Mouse (Mus musculus): ENCODE data around the gene Cap1. TPM values are rescaled to one million over a fixed set of nuclear protein-coding genes. Genes with fewer than 3 reads are reported as not detected.
A peak's percentile ranks its signal among the peaks of the same experiment; 100 is the strongest.

The Cap1 gene
- polyA plus RNA-seq, 1 experiment, result 89.7 TPM

DNA sequence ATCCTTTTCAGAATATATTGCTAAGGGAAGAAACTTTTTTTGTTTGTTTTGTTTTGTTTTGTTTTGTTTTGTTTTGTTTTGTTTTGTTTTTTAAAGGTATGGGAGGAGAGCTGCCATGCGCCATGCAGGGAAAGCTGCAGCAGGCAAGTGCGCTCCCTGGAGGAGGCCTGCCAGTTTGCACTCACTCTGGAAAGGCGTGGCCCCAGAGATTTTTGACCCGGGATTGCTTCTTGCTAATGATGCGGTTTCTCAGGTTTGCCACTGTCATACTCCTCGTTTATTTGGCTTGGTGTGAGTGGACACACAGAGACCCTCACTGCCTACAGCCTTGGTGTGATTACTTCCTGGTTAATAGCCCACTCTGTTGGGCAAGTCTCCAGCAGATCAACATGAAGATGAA is 16.3 kb upstream of the Cap1 start:
- Histone ChIP-seq H3K27me3 (ENCODE audit: control insufficient read depth, insufficient read depth, low read length) (no peaks in the 10 kb centered on the region), H3K27ac (ENCODE audit: insufficient read depth, low read length) (no peak overlapping the region), H3K4me3 (replicated peaks; ENCODE audit: insufficient read depth, low read depth, low read length) (no peak overlapping the region), H3K4me1 (ENCODE audit: control insufficient read depth, insufficient read depth, low read length) (no peaks in the 10 kb centered on the region)
- WGBS, result 35% methylated on average over 6 of the region's 6 CpGs
- TF ChIP-seq POLR2A (IDR thresholded peaks at IDR 0.05; ENCODE audit: borderline replicate concordance, insufficient read depth, low read length) (no peak), CTCF (IDR thresholded peaks at IDR 0.05; ENCODE audit: borderline replicate concordance, insufficient read depth, low read depth, low read length) (peak; percentile 26; the same call in 1 of the 2 replicates)
- no peak for DNase-seq

DNA sequence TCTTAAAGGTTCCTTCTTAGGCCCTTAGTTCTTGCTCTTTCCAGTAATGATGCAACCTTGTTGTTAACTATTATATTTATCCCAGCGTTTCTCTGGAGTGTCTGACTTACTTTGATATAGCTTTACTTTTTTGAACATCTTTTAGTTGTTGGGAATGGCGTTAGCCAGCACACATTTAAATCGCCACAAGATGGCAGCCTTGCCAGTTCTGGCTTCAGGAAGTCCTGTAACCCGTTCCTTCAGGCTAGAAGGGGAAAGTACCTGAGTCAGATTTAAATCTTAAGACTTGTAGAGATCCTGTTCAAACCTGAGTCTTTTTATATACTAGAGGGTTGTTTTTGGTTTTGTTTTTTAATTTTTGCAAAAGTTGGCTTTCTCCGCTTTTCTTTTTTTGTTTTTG is 12.5 kb upstream of the Cap1 start:
- TF ChIP-seq CTCF (IDR thresholded peaks at IDR 0.05; ENCODE audit: borderline replicate concordance, insufficient read depth, low read depth, low read length) (peak; percentile 74), POLR2A (IDR thresholded peaks at IDR 0.05; ENCODE audit: borderline replicate concordance, insufficient read depth, low read length) (no peak)
- DNase-seq, result peak; percentile 61 to 65
- H3K4me3 ChIP-seq (replicated peaks; ENCODE audit: insufficient read depth, low read depth, low read length), result no peak overlapping the region
- WGBS, result 16% methylated on average over 5 of the region's 5 CpGs
- no peak overlapping the region for H3K27ac ChIP-seq (ENCODE audit: insufficient read depth, low read length)
- no peaks in the 10 kb centered on the region for H3K27me3 ChIP-seq (ENCODE audit: control insufficient read depth, insufficient read depth, low read length)
- no peaks in the 10 kb centered on the region for H3K4me1 ChIP-seq (ENCODE audit: control insufficient read depth, insufficient read depth, low read length)

DNA sequence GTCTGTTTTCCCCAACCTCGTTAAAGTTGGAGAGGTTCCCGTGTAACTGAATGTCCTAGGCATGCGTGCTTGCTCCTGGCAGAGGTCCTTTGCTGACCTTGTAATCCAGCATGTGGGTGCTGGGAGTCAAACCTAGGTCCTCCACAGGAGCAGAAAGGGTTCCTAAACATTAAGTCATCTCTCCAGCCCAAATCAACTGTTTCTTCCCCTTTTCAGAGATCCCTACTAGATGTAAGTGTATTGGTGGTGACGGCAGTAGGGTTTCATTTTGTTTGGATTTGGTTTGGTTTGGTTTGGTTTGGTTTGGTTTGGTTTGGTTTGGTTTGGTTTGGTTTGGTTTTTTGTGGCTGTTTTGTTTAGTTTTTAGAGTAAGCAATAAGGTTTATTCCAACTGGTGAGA is 11.9 kb upstream of the Cap1 start:
- no peaks in the 10 kb centered on the region for H3K4me1 ChIP-seq (ENCODE audit: control insufficient read depth, insufficient read depth, low read length)
- WGBS, result 73% methylated on average over 4 of the region's 4 CpGs
- no peak overlapping the region for H3K4me3 ChIP-seq (replicated peaks; ENCODE audit: insufficient read depth, low read depth, low read length)
- no peak for TF ChIP-seq CTCF (IDR thresholded peaks at IDR 0.05; ENCODE audit: borderline replicate concordance, insufficient read depth, low read depth, low read length)
- TF ChIP-seq POLR2A (IDR thresholded peaks at IDR 0.05; ENCODE audit: borderline replicate concordance, insufficient read depth, low read length), result no peak
- no peak for DNase-seq
- H3K27me3 ChIP-seq (ENCODE audit: control insufficient read depth, insufficient read depth, low read length), result no peaks in the 10 kb centered on the region
- H3K27ac ChIP-seq (ENCODE audit: insufficient read depth, low read length), result no peak overlapping the region

DNA sequence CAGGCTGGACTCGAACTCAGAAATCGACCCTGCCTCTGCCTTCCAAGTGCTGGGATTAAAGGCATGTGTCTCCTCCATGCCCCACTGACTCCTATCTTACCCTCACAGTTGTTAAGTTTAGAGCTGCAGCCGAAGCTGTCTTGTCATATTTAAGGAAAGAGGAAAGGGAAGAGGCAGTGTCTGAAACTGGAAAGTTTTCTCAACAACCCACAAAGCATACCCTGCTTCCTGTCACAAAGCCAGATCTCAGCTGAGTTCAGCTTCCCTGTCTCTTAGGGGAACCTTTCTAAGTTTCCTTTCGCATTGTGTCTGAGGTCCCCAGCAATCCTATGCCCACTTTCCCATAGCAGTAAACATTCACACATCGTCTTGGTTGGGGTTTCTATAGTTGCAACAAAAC is 6.3 kb upstream of the Cap1 start:
- TF ChIP-seq POLR2A (IDR thresholded peaks at IDR 0.05; ENCODE audit: borderline replicate concordance, insufficient read depth, low read length), result no peak
- TF ChIP-seq CTCF (IDR thresholded peaks at IDR 0.05; ENCODE audit: borderline replicate concordance, insufficient read depth, low read depth, low read length), result no peak
- 84% methylated on average over 5 of the region's 5 CpGs for WGBS
- H3K27ac ChIP-seq (ENCODE audit: insufficient read depth, low read length), result no peak overlapping the region
- no peak for DNase-seq
- H3K27me3 ChIP-seq (ENCODE audit: control insufficient read depth, insufficient read depth, low read length), result no peaks in the 10 kb centered on the region
- H3K4me1 ChIP-seq (ENCODE audit: control insufficient read depth, insufficient read depth, low read length), result peaks cover 5% of the 10 kb centered on the region
- H3K4me3 ChIP-seq (replicated peaks; ENCODE audit: insufficient read depth, low read depth, low read length), result no peak overlapping the region

DNA sequence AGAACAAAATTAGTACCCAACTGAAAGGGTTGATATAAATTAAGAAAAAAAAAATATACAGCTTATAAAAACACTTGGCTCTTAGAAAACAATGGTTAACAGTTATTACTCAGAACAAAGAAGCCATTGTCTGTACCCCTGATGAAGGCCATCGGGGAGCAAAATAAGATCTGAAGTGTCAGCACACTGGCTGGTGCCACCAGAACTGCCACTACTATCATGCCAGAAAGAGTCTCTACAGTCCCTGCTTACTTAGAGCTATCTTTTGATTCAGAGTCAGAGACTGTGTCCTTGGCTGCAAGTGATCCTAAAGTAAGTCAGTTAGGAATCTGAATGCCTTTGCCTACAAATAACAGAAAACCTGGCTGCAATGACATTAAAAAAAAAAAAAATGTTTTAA is 5.7 kb upstream of the Cap1 start:
- peaks cover 5% of the 10 kb centered on the region for H3K4me1 ChIP-seq (ENCODE audit: control insufficient read depth, insufficient read depth, low read length)
- H3K4me3 ChIP-seq (replicated peaks; ENCODE audit: insufficient read depth, low read depth, low read length), result no peak overlapping the region
- TF ChIP-seq POLR2A (IDR thresholded peaks at IDR 0.05; ENCODE audit: borderline replicate concordance, insufficient read depth, low read length) (no peak), CTCF (IDR thresholded peaks at IDR 0.05; ENCODE audit: borderline replicate concordance, insufficient read depth, low read depth, low read length) (no peak)
- H3K27ac ChIP-seq (ENCODE audit: insufficient read depth, low read length), result no peak overlapping the region
- WGBS, result 35% methylated on average over 1 of the region's 1 CpGs
- peak; percentile 14 to 35 for DNase-seq
- H3K27me3 ChIP-seq (ENCODE audit: control insufficient read depth, insufficient read depth, low read length), result no peaks in the 10 kb centered on the region

DNA sequence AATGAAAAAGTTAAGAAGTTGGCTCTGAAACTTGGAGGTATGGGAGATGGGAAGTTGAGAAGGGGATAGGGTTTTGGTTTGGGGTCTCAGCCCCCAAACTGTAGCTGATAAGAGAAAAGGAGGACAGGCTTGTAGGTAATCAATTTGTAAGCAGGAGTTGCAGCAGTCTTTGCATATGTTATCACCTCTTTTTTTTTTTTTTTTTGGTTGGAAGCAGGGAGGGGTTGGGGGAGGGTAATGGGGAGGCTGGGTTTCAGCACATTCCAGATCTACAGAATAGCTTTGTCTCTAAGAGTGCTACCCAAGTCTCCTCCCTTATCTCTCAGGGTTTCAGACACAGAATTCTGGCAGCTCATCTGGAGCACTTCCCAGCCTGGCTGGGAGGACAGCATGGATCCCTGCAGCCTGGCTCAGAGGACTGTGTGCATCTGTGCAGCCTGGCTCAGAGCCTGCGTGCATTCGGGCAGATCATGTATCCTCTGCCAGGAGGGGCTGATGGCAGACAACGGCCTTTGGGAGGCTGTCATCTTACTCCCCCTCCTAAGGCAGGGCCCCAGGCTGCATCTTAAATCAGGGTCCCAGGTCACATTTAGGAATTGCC is 5.1 kb upstream of the Cap1 start:
- Histone ChIP-seq H3K27me3 (ENCODE audit: control insufficient read depth, insufficient read depth, low read length) (no peaks in the 10 kb centered on the region), H3K4me1 (ENCODE audit: control insufficient read depth, insufficient read depth, low read length) (peaks cover 5% of the 10 kb centered on the region), H3K27ac (ENCODE audit: insufficient read depth, low read length) (peak overlapping the region; percentile 84), H3K4me3 (replicated peaks; ENCODE audit: insufficient read depth, low read depth, low read length) (peak overlapping the region; percentile 25)
- 0% methylated on average over 3 of the region's 3 CpGs for WGBS
- peak; percentile 93 to 96 for DNase-seq
- TF ChIP-seq CTCF (IDR thresholded peaks at IDR 0.05; ENCODE audit: borderline replicate concordance, insufficient read depth, low read depth, low read length) (0 out of 2 replicates have a peak, but pooled peaks have one; percentile 25), POLR2A (IDR thresholded peaks at IDR 0.05; ENCODE audit: borderline replicate concordance, insufficient read depth, low read length) (no peak)

DNA sequence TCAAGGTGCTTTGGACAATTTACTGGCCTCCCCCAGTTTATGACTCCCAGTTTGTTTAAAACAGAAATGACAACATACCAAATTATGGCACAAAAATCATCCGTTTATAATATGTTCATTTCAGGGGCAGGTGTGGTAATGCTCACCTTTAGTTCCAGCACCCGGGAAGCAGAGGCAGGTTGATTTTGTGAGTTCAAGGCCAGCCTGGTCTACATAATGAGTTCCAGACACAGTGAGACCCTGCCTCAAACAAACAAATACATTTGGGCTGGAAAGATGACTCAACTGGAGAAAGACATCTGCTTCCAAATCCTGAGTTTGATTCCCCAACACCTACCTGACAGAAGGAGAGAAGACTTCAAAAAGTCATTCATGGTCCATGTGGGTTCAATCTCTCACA is 1.5 kb upstream of the Cap1 start:
- Histone ChIP-seq H3K27me3 (ENCODE audit: control insufficient read depth, insufficient read depth, low read length) (no peaks in the 10 kb centered on the region), H3K27ac (ENCODE audit: insufficient read depth, low read length) (no peak overlapping the region), H3K4me1 (ENCODE audit: control insufficient read depth, insufficient read depth, low read length) (peaks cover 5% of the 10 kb centered on the region), H3K4me3 (replicated peaks; ENCODE audit: insufficient read depth, low read depth, low read length) (no peak overlapping the region)
- TF ChIP-seq POLR2A (IDR thresholded peaks at IDR 0.05; ENCODE audit: borderline replicate concordance, insufficient read depth, low read length) (no peak), CTCF (IDR thresholded peaks at IDR 0.05; ENCODE audit: borderline replicate concordance, insufficient read depth, low read depth, low read length) (no peak)
- WGBS, result 77% methylated on average over 2 of the region's 2 CpGs
- no peak for DNase-seq

DNA sequence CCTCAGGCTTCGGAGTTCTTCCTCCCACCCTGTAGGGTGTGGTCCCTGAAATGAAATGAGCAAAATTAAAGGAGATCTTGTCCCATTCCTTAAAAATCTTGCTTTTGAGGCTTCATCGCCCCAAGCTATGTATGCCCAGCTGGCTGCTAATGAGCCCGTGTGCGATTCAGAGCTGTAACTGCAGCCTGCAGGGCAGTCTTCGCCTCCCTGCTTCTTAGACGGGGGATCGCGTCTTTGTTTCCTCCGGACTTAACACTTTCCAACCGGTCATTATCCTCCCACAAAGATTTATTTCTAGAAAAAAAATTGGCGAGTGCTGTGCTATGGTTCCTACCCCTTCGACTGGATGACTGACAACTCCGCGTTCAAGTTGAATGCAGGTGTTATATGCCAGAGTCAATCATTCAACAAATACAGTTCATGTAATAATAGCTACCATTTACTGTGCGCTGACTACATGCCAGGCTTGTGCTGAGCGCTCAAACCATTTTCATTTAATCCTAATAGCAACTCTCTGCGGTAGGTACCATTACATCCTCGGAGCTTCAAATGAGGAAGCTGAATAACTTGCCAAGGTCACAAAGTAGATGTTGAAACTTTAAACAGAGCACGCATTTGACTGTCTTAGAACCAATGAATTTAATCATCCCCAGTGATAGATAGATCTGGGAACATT is 861 bp upstream of the Cap1 start:
- H3K4me3 ChIP-seq (replicated peaks; ENCODE audit: insufficient read depth, low read depth, low read length), result peak overlapping the region; percentile 83
- peak overlapping the region; percentile 97 for H3K27ac ChIP-seq (ENCODE audit: insufficient read depth, low read length)
- H3K4me1 ChIP-seq (ENCODE audit: control insufficient read depth, insufficient read depth, low read length), result peaks cover 5% of the 10 kb centered on the region
- WGBS, result 2% methylated on average over 19 of the region's 19 CpGs
- no peaks in the 10 kb centered on the region for H3K27me3 ChIP-seq (ENCODE audit: control insufficient read depth, insufficient read depth, low read length)
- DNase-seq, result no peak
- TF ChIP-seq POLR2A (IDR thresholded peaks at IDR 0.05; ENCODE audit: borderline replicate concordance, insufficient read depth, low read length), result no peak
- TF ChIP-seq CTCF (IDR thresholded peaks at IDR 0.05; ENCODE audit: borderline replicate concordance, insufficient read depth, low read depth, low read length), result no peak
